Mouse (Mus musculus): ENCODE measurements around the gene Cxcr5. TPM values are rescaled to one million over a fixed set of nuclear protein-coding genes. Genes with fewer than 3 reads are reported as not detected.

The Cxcr5 gene
- polyA plus RNA-seq (2016; fragmentation: Nextera tagmentation; extraction: Ambion mirVana): not detected in 2 replicates

DNA sequence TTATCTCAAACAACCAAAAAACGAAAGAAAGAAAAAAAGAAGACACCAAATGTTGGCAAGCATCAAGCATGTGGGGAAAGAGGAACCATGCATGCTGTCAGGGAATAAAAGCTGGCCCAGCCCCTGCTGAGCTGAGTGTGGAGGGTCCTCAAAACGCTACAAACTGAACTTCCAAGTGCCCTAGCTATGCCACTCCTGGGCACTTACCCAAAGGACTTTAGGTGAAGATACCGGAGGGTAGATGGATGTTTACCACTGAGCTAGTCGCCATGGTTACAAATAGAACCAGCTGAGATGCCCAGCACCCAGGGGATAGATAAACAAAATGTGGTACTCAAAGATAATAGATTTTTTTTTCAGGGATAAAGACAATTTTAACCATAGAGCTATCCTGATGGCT is at the start of gene Cxcr5:
TSS of gene Cxcr5 (minus strand) at position 281 of the 400 bp plus-strand sequence.
- Histone ChIP-seq H3K27ac (no peak within 1 kb of the TSS), H3K36me3 (no peaks in the 10 kb centered on the region), H3K9me3 (no peaks in the 10 kb centered on the region), H3K27me3 (ENCODE audit: insufficient read depth, poor library complexity, severe bottlenecking) (no peaks in the 10 kb centered on the region), H3K4me1 (replicated peaks) (peaks cover 18% of the 10 kb centered on the region), H3K4me3 (no peak within 1 kb of the TSS)
- 66% methylated on average over 4 of the region's 4 CpGs for WGBS
- DNase-seq (ENCODE audit: low spot score): no peak

DNA sequence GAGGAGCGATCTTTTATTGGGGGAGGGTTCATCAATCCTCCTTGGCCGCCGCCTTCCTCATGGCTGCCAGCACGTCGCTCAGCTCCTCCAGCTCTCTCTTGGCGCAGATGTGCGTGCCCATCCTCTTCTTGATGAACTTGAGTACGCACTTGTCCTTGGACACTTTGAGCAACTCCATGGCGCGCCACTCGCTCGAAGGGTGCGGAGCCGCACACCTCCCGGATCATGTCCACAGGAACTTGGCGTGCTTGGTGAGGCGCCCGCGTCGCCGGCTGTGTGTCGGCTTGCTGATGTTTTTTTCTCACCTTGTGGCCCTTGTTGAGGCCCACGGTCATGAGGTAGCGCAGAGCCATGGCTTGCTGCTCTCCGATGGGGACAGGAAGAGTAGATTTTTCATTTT is 48.7 kb upstream of the Cxcr5 start:
- WGBS: 97% methylated on average over 25 of the region's 25 CpGs
- Histone ChIP-seq H3K27me3 (ENCODE audit: insufficient read depth, poor library complexity, severe bottlenecking) (no peaks in the 10 kb centered on the region), H3K27ac (no peak overlapping the region), H3K4me1 (replicated peaks) (peaks cover 23% of the 10 kb centered on the region), H3K9me3 (no peaks in the 10 kb centered on the region), H3K4me3 (no peak overlapping the region), H3K36me3 (peaks cover 84% of the 10 kb centered on the region)
- no peak for DNase-seq (ENCODE audit: low spot score)

DNA sequence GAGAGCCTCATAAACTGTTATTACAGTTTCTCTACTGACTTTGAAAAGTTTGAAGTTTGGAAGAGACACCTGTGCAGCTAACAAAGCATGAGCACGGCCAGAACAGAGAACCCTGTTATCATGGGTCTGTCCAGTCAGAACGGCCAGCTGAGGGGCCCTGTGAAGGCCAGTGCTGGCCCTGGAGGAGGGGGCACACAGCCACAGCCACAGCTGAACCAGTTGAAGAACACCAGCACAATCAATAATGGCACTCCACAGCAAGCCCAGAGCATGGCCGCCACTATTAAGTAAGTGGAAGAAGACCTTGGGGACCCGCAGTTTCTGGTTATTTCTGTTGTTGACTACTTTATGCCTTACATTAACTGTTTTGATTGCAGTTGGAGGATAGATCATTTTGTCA is 45.6 kb upstream of the Cxcr5 start:
- DNase-seq (ENCODE audit: low spot score): no peak
- H3K27ac ChIP-seq: no peak overlapping the region
- H3K36me3 ChIP-seq: peaks cover 53% of the 10 kb centered on the region
- 70% methylated on average over 4 of the region's 4 CpGs for WGBS
- H3K4me1 ChIP-seq (replicated peaks): peaks cover 30% of the 10 kb centered on the region
- no peaks in the 10 kb centered on the region for H3K9me3 ChIP-seq
- H3K4me3 ChIP-seq: peak overlapping the region; percentile 84
- H3K27me3 ChIP-seq (ENCODE audit: insufficient read depth, poor library complexity, severe bottlenecking): no peaks in the 10 kb centered on the region

DNA sequence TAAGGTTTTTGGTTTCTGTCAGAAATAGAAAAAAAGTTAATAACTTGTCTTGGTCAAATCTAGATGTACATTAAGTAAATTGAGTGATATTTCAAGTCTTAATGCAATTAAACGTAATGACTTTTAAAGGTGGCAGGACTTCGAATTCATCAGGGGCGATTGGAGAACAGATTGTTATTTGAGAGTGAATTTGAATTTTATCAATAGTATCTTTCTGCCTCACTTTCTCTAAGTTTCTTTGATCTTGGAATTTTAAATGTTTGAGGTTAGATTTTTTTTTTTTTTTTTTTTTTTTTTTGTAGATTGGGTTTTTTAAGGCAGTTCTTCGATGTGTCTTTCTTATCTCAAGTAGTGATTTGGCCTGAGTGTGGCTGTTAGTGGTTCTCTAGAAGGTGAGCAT is 45.0 kb upstream of the Cxcr5 start:
- peak overlapping the region; percentile 84 for H3K4me3 ChIP-seq
- 83% methylated on average over 4 of the region's 4 CpGs for WGBS
- peaks cover 30% of the 10 kb centered on the region for H3K4me1 ChIP-seq (replicated peaks)
- H3K27ac ChIP-seq: no peak overlapping the region
- DNase-seq (ENCODE audit: low spot score): no peak
- H3K27me3 ChIP-seq (ENCODE audit: insufficient read depth, poor library complexity, severe bottlenecking): no peaks in the 10 kb centered on the region
- H3K9me3 ChIP-seq: no peaks in the 10 kb centered on the region
- H3K36me3 ChIP-seq: peaks cover 46% of the 10 kb centered on the region

DNA sequence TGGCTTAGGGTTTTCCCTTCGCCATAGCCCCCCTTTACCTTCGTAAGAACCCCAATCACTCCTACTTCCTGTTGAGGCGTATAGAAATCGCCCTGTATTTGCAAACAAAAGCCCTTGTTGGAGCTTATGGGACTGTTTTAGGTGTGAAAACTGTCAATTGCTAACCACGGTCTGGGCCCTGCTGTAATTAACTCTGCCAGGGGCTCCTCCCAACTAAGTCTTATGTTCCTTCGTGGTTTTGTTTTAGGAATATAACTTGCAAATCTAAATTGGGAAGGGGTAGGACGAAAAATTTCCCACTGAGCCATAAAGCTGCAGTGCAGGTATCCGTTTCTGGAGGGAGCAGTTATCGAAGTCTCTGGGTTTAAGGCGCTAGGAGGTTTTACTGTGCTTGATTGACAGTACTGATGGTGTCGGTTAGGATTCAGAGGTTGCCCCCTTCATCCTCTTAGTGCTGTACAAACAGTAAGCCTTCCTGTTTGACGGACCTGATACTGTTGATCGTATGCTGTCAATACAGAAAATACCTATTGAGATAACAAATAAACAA is 44.0 kb upstream of the Cxcr5 start:
- H3K36me3 ChIP-seq: peaks cover 41% of the 10 kb centered on the region
- WGBS: 2% methylated on average over 13 of the region's 13 CpGs
- peak overlapping the region; percentile 100 for H3K27ac ChIP-seq
- H3K4me1 ChIP-seq (replicated peaks): peaks cover 30% of the 10 kb centered on the region
- no peak for DNase-seq (ENCODE audit: low spot score)
- no peaks in the 10 kb centered on the region for H3K27me3 ChIP-seq (ENCODE audit: insufficient read depth, poor library complexity, severe bottlenecking)
- no peaks in the 10 kb centered on the region for H3K9me3 ChIP-seq
- peak overlapping the region; percentile 84 for H3K4me3 ChIP-seq

DNA sequence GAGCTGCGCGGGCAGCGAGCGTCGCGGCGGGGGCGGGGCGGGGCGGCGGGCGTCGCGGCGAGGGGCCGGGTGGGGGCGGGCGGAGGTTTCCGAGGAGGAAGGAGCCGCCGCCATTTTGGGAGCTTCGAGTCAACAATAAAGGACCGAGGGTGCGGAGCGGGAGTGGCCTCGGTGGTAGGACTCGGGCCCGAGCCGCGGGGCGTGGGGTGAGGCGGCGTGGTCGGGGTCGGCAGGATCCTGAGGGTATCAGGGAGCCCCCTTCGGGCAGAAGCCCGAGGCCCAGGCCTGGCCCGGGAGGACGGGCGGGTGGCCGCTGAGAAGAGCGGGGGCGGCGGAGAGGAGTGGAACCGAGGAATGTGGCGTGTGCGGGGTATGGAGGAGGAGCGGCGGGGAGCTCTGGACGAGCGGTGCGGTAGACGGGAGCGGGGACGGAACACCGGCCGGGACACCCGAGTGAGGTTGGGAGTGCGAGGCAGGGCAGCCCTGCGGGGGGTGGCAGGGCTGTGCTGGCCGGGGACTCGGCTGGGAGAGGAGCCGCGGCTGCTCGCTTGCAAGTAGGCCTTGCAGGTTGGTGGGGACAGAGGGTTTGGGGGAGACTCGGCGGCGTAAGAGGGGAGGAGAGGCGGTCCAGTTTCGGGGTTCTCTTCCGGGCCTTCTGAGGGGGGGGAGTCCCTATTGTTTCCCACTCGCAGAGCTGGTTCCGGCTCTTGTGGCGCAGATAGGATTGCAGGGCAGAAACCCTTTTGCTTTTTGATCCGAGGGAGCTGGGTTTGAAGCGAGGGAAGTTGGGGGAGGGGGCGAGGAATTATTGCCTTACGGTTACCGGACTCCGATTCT is 43.3 kb upstream of the Cxcr5 start, which contains the start of gene Ddx6:
TSS of gene Ddx6 (plus strand) at position 114 of the 837 bp plus-strand sequence.
- peaks cover 34% of the 10 kb centered on the region for H3K36me3 ChIP-seq
- DNase-seq (ENCODE audit: low spot score): peak; percentile 83
- H3K27me3 ChIP-seq (ENCODE audit: insufficient read depth, poor library complexity, severe bottlenecking): no peaks in the 10 kb centered on the region
- no peaks in the 10 kb centered on the region for H3K9me3 ChIP-seq
- peak within 1 kb of the TSS; percentile 84 for H3K4me3 ChIP-seq
- peak within 1 kb of the TSS; percentile 100 for H3K27ac ChIP-seq
- H3K4me1 ChIP-seq (replicated peaks): peaks cover 33% of the 10 kb centered on the region
- under 1% methylated on average over 70 of the region's 80 CpGs for WGBS

DNA sequence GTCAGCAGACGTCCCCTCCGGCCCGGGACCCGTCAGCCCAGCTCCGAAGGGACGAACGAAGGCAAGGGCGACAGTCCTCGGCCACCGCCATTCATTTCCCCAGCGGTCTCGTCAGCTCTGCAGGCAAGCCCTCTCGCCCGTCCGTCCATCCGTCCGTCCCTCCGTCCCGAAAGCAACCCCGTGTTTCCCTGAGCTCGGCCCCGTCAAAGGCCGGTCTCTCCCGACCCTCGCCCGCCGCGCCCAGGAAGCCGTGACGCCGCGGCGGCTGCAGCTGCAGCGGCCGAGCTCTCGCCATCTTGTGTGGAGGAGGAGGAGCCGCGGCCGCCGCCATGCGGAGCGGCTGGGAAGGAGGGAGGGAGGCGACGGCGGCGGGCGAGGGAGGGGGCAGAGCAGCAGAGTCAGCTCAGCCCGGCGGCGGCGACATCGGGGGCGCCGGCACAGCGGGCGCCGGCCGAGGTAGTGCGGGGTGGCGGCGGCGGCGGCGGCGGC is 42.7 kb upstream of the Cxcr5 start:
- H3K27me3 ChIP-seq (ENCODE audit: insufficient read depth, poor library complexity, severe bottlenecking): no peaks in the 10 kb centered on the region
- peaks cover 40% of the 10 kb centered on the region for H3K4me1 ChIP-seq (replicated peaks)
- WGBS: 0% methylated on average over 63 of the region's 65 CpGs
- peaks cover 28% of the 10 kb centered on the region for H3K36me3 ChIP-seq
- DNase-seq (ENCODE audit: low spot score): peak; percentile 86
- H3K4me3 ChIP-seq: peak overlapping the region; percentile 84
- no peaks in the 10 kb centered on the region for H3K9me3 ChIP-seq
- H3K27ac ChIP-seq: peak overlapping the region; percentile 100

DNA sequence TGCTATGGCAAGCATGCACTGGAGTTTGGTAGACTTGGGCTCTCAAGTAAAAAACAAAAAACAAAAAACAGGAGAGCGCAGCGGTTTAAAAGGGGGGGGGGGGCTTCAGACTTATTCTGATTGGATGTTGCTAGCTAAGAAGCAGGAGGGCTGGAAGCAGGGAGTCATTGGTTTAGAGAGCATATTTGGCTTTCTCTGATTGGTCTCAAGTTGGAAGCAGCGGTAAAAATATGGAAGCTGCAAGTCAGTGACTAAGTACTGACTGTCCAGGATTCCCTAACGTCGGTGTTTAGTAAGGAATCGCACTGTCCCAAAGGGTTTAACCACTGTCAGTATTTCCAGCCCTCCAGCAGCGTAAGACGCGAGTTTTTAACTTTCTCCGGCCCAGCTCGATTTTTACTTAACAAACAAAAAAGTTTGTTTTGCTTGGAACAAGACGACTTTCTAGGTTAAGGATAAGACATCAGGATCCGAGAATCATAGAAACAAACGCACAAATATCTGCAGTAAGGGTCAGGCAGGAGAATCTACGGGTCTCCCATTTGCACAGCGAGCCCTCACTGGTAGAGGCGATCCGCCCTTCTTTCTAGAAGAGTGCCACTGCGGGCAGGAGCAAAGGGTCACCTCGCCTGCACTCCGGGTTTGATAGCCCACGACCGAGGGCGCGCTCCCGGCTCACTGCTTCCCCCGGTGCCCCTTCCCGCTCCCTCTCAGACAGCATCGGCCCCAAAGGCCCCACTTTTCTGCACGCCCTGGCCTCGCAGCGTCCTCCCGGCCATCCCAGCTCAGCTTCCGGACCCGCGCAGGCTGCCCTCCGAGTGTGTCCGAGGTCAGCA is 42.0 kb upstream of the Cxcr5 start:
- Histone ChIP-seq H3K27ac (peak overlapping the region; percentile 100), H3K4me3 (peak overlapping the region; percentile 84), H3K9me3 (no peaks in the 10 kb centered on the region), H3K36me3 (peaks cover 21% of the 10 kb centered on the region), H3K27me3 (ENCODE audit: insufficient read depth, poor library complexity, severe bottlenecking) (0 out of 2 replicates have a peak, but pooled peaks cover 4% of the 10 kb centered on the region), H3K4me1 (replicated peaks) (peaks cover 46% of the 10 kb centered on the region)
- under 1% methylated on average over 38 of the region's 38 CpGs for WGBS
- DNase-seq (ENCODE audit: low spot score): peak; percentile 65

DNA sequence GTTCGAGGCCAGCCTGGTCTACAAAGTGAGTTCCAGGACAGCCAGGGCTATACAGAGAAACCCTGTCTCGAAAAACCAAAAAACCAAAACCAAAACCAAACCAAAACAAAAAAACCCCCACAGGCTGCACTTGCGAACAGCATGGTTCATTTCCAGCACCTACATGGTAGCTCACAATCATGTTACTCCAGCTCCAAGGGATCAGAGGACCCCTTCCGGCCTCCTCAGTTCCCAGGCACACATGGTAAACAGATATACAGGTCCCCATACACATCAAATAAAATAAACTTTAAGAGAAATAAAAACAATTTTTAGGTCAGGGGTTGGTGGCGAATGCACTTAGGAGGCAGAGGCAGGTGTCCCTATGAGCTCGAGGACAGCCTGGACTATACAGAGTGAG is 41.1 kb upstream of the Cxcr5 start:
- Histone ChIP-seq H3K4me3 (peak overlapping the region; percentile 84), H3K27me3 (ENCODE audit: insufficient read depth, poor library complexity, severe bottlenecking) (peaks cover 9% of the 10 kb centered on the region; the same call in 1 of the 2 replicates), H3K4me1 (replicated peaks) (peaks cover 50% of the 10 kb centered on the region), H3K27ac (peak overlapping the region; percentile 100), H3K9me3 (no peaks in the 10 kb centered on the region), H3K36me3 (peaks cover 12% of the 10 kb centered on the region)
- 78% methylated on average over 6 of the region's 6 CpGs for WGBS
- no peak for DNase-seq (ENCODE audit: low spot score)

DNA sequence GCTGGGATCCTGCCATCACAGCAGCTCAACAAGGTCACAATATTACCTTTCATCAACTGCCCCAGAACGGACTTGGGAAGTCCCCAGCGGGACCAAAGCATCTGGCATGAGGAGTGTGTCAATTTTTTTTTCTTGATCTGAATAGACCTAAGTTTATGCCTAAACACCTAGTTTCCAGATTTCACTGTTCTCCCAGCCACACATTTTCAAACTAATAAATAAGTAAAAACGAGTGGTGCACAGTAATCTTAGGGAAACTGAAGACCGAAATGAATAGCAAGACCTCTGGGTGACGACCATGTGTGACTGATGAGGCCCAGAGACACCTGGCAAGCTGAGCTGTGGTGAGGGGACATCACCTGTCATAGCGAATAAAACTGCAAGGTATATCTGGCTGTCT is 39.1 kb upstream of the Cxcr5 start:
- Histone ChIP-seq H3K9me3 (no peaks in the 10 kb centered on the region), H3K27ac (no peak overlapping the region), H3K4me3 (no peak overlapping the region), H3K4me1 (replicated peaks) (peaks cover 34% of the 10 kb centered on the region), H3K36me3 (peaks cover 4% of the 10 kb centered on the region; the same call in 1 of the 2 replicates), H3K27me3 (ENCODE audit: insufficient read depth, poor library complexity, severe bottlenecking) (peaks cover 19% of the 10 kb centered on the region; the same call in 1 of the 2 replicates)
- WGBS: 85% methylated on average over 6 of the region's 6 CpGs
- no peak for DNase-seq (ENCODE audit: low spot score)

DNA sequence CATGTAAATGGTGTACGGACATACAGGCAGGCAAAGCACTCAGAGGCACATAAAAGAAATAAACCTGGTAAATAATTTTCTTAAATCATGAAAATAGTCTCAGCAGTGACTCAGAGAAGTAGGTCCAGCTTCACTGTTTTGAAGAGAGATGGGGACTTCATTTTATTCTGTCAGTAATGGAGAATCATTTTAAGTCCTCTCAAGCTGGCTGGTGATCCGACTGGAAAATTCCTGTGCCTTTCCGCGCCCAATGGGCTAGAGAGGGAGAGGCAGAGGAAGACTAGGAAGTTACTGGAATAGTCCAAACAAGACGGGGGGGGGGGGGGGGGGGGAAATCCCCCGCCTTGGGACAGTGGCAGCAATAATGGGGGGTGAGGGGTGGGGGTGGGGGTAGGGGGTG is 37.9 kb upstream of the Cxcr5 start:
- WGBS: 23% methylated on average over 6 of the region's 6 CpGs
- Histone ChIP-seq H3K27me3 (ENCODE audit: insufficient read depth, poor library complexity, severe bottlenecking) (peaks cover 19% of the 10 kb centered on the region; the same call in 1 of the 2 replicates), H3K4me3 (peak overlapping the region; percentile 40; the same call in 1 of the 2 replicates)

DNA sequence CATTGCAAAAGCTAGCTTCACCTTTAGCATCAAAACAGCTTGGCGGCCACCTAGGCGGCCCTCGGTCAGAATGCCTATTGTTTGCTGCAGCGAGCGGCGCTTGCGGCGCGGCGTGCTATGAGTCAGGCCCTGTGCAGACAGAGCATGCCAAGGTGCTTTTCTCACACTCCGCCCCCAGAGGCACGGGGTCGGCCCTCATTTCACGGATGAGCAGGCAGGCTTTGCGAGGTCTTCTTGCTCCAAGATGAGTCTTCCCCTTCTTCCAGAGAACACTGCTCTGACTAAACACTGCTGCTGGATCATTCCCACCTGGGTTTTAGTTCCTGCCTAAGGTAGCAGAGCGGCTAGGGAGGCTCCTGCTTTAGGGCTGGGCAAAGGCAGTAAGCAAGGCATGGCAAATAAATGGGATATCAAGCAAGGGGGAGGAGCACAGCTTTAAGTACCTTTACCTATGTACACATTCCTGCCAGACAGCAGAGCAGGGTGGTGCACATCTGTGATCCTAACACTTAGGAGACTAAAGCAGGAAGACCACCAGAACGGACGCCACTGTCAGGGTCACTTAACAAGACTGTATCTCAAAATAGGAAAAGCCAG is 37.3 kb upstream of the Cxcr5 start:
- WGBS: 5% methylated on average over 18 of the region's 18 CpGs
- DNase-seq (ENCODE audit: low spot score): peak; percentile 73
- Histone ChIP-seq H3K27me3 (ENCODE audit: insufficient read depth, poor library complexity, severe bottlenecking) (peaks cover 19% of the 10 kb centered on the region; the same call in 1 of the 2 replicates), H3K4me3 (peak overlapping the region; percentile 40), H3K27ac (peak overlapping the region; percentile 63), H3K9me3 (no peaks in the 10 kb centered on the region), H3K4me1 (replicated peaks) (peaks cover 34% of the 10 kb centered on the region), H3K36me3 (peaks cover 4% of the 10 kb centered on the region; the same call in 1 of the 2 replicates)

More for the DNA sequence above, 37.9 kb upstream of the Cxcr5 start:
- DNase-seq (ENCODE audit: low spot score): no peak
- H3K4me1 ChIP-seq (replicated peaks): peaks cover 34% of the 10 kb centered on the region
- H3K36me3 ChIP-seq: peaks cover 4% of the 10 kb centered on the region; the same call in 1 of the 2 replicates
- peak overlapping the region; percentile 63 for H3K27ac ChIP-seq
- no peaks in the 10 kb centered on the region for H3K9me3 ChIP-seq

Data from hindbrain, embryonic 10.5 days (tissue).